Mouse (Mus musculus): Measurements from ENCODE around the gene Dennd5a. TPM values are rescaled to one million over a fixed set of nuclear protein-coding genes. Genes with fewer than 3 reads are reported as not detected.
A peak's percentile ranks its signal among the peaks of the same experiment; 100 is the strongest.

Dennd5a gene
- polyA plus RNA-seq, 1 experiment from 2014 or later, result 42.5 TPM

DNA sequence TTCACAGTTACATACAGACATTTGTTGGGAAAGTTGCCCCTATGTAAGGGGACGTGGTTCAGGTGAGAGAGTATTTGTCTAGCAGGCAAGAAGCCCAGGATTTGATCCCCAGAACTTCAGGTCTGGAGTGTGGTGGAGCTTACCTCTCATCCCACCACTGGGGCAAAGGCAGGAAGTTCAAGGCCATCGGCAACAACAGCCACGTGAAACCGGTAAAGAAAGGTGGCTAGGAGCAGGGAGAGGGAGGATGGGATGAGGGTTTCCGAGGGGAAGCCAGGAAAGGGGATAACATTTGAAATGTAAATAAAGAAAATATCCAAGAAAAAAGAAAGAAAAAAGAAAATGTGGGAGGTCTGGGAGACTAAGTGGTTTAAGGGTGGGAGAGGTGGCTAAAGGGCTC is 87.1 kb downstream of the Dennd5a start:
- WGBS, result 65% methylated on average over 5 of the region's 5 CpGs
- Histone ChIP-seq H3K4me3 (no peak overlapping the region), H3K9ac (no peak overlapping the region), H3K4me2 (no peak overlapping the region), H3K4me1 (replicated peaks) (peaks cover 5% of the 10 kb centered on the region), H3K27ac (no peak overlapping the region), H3K27me3 (no peaks in the 10 kb centered on the region), H3K9me3 (no peaks in the 10 kb centered on the region), H3K36me3 (no peaks in the 10 kb centered on the region)
- ATAC-seq (ENCODE audit: low FRiP score), result no peak

DNA sequence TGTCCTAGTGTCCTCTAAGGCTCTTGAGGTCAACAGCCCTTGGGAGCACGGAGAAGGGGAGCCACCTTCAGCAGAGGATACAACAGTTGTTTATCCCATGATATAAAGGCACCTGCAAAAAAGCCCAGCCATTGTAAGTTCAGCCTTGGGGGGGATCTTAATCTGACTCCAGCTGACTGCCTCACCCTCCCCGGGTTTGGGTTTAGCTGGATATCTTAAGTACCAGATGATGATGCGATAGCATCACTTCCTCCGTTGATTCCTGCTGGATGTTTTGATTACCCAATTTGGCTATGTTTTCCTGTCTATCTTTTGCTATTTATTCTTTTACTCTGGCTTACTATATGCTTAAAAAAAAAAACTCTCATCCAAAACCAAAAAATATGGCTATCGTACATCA is 89.0 kb downstream of the Dennd5a start:
- H3K27me3 ChIP-seq, result 0 out of 2 replicates have a peak, but pooled peaks cover 7% of the 10 kb centered on the region
- no peak overlapping the region for H3K9ac ChIP-seq
- H3K9me3 ChIP-seq, result no peaks in the 10 kb centered on the region
- no peak overlapping the region for H3K4me2 ChIP-seq
- H3K27ac ChIP-seq, result no peak overlapping the region
- peaks cover 5% of the 10 kb centered on the region for H3K4me1 ChIP-seq (replicated peaks)
- WGBS, result 87% methylated on average over 5 of the region's 5 CpGs
- ATAC-seq (ENCODE audit: low FRiP score), result no peak
- H3K4me3 ChIP-seq, result no peak overlapping the region
- no peaks in the 10 kb centered on the region for H3K36me3 ChIP-seq

DNA sequence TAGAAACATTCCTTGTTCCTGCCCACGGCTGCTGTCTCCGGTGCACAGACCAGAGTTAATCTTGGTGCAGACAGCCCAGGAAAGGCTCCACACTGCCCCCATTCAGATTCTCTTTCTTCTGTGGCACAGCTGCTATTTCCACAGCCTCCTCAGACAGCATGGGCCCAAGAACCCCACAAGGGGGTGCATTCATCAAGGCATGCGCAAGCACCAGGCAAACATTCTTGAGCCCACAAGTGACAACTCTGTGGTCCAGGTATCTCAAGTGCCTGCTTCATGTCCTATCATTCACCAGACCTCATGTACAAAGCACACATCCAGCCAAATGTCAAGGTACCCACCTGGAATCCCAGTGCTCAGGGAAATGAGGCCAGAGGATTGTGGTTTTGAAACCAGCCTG is 91.8 kb downstream of the Dennd5a start:
- Histone ChIP-seq H3K4me1 (replicated peaks) (peaks cover 20% of the 10 kb centered on the region), H3K27me3 (peaks cover 23% of the 10 kb centered on the region), H3K9ac (no peak overlapping the region), H3K36me3 (no peaks in the 10 kb centered on the region), H3K27ac (no peak overlapping the region), H3K4me2 (no peak overlapping the region), H3K9me3 (no peaks in the 10 kb centered on the region), H3K4me3 (no peak overlapping the region)
- ATAC-seq (ENCODE audit: low FRiP score), result no peak
- 21% methylated on average over 3 of the region's 3 CpGs for WGBS

DNA sequence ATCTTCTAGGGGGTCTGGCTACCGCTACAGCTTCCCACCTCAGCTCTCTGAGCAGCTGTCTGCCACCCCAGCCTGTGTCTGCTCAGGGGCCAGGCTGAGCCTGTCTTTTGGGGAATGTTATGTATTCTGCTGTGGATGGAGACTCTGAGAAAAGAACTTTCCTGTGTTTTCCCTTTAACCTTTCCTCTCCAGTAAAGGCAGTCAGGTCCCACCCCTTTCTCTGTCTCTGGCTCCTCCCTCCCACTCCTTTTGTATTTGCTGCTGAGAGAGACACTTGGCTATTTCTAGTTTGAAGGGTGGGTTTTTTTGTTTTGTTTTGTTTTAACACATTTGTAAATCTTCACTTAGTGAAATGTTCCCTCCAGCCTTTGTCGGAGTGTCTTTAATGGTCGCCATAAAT is 93.6 kb downstream of the Dennd5a start:
- H3K9ac ChIP-seq, result no peak overlapping the region
- H3K4me3 ChIP-seq, result no peak overlapping the region
- peaks cover 20% of the 10 kb centered on the region for H3K4me1 ChIP-seq (replicated peaks)
- no peak overlapping the region for H3K27ac ChIP-seq
- H3K4me2 ChIP-seq, result no peak overlapping the region
- no peaks in the 10 kb centered on the region for H3K36me3 ChIP-seq
- WGBS, result 27% methylated on average over 3 of the region's 3 CpGs
- no peaks in the 10 kb centered on the region for H3K9me3 ChIP-seq
- peaks cover 31% of the 10 kb centered on the region for H3K27me3 ChIP-seq
- ATAC-seq (ENCODE audit: low FRiP score), result no peak

DNA sequence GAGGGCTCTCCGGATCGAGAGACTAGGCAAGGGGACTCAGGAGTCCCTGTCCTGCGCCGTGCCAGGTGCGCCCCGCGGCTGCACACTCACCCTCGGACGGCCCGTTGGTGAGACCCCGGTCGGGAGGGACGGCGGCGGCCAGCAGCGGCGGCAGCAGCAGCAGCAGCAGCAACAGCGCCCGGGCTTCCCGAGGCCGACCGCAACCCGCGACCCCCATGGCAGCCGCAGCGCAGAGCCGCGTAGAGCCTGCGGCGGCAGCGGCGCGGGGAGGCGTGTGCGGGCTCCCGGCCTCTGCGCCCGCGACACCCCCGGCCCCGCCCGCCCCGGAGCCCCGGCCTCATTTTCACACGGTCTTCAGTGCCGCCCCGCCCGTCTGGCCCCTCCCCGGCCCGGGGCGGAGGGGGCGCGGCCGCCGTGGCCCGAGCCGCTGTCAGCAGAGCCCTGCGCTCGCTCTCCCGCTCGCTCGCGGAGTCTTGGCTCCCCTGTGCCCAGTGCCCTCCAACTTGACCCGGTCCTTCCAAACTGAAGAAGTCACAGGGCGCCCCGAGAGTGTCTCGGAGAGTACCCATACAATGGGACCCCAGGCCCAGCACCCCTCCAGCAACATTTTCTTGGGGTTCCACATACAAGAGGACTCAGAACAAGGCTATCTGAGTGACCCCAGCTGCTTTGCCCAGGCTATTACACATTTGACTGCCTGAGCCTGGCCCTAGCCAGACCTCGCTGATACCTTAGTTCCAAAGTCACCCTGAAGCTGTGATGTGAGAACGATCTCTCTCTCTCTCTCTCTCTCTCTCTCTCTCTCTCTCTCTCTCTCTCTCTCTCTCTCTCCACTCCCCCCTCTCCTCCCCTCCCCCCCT is 94.7 kb downstream of the Dennd5a start, which contains the start of gene Scube2:
Gene Scube2, minus strand, starts transcription at position 310 of the 860 bp plus-strand sequence.
- Histone ChIP-seq H3K4me1 (replicated peaks) (peaks cover 20% of the 10 kb centered on the region), H3K4me2 (peak within 1 kb of the TSS; percentile 78), H3K36me3 (no peaks in the 10 kb centered on the region), H3K9ac (peak within 1 kb of the TSS; percentile 79), H3K27ac (no peak within 1 kb of the TSS), H3K9me3 (no peaks in the 10 kb centered on the region), H3K27me3 (peaks cover 31% of the 10 kb centered on the region), H3K4me3 (peak within 1 kb of the TSS; percentile 60)
- 1% methylated on average over 48 of the region's 69 CpGs for WGBS
- peak; percentile 82 for ATAC-seq (ENCODE audit: low FRiP score)

DNA sequence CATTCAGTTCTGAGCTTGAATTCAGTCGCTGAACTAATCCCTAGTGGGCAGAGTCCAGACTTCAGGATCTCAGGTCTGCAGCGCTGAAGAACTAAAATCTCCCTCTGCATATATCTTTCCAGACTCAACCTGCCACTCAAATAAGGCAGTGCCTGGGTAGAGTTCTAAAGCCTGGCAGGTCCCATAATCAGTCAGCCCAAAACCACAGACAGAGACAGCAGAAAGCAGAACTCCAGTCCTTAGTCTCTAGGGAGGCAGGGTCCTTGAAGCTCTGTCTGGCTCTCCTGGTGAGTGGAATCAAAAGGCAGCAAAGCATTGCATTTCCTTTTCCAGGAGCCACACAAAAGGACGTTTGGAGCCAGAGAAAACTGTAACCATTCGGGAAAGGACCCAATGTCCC is 96.7 kb downstream of the Dennd5a start:
- H3K4me1 ChIP-seq (replicated peaks), result peaks cover 20% of the 10 kb centered on the region
- no peaks in the 10 kb centered on the region for H3K36me3 ChIP-seq
- whole genome bisulfite sequencing, result 16% methylated on average over 4 of the region's 4 CpGs
- H3K4me3 ChIP-seq, result no peak overlapping the region
- H3K9ac ChIP-seq, result no peak overlapping the region
- H3K9me3 ChIP-seq, result no peaks in the 10 kb centered on the region
- no peak overlapping the region for H3K4me2 ChIP-seq
- ATAC-seq (ENCODE audit: low FRiP score), result no peak
- H3K27ac ChIP-seq, result no peak overlapping the region
- H3K27me3 ChIP-seq, result peaks cover 31% of the 10 kb centered on the region

DNA sequence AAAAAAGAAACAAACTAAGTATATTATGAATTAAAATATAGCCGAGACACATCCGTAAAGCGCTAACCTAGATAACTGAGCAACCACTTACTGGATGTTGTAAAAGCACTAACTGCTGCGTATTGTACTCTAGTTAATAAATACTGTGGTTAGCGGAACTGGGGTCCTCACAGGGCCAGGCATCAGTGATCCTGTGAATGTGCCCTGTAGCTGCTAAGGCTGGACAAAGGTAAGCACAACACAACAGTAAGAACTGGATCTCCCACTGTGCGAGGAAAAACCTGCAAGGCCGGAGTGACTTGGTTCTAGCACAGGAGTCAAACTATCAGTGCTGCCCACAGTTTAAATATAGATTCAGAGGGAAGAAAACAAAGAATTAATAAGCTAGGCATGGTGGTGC is 100.1 kb downstream of the Dennd5a start:
- peaks cover 15% of the 10 kb centered on the region for H3K4me1 ChIP-seq (replicated peaks)
- no peak overlapping the region for H3K4me2 ChIP-seq
- H3K27me3 ChIP-seq, result peaks cover 24% of the 10 kb centered on the region
- no peaks in the 10 kb centered on the region for H3K36me3 ChIP-seq
- WGBS, result 91% methylated on average over 7 of the region's 7 CpGs
- H3K4me3 ChIP-seq, result no peak overlapping the region
- no peak overlapping the region for H3K9ac ChIP-seq
- ATAC-seq (ENCODE audit: low FRiP score), result no peak
- H3K9me3 ChIP-seq, result no peaks in the 10 kb centered on the region
- H3K27ac ChIP-seq, result no peak overlapping the region

DNA sequence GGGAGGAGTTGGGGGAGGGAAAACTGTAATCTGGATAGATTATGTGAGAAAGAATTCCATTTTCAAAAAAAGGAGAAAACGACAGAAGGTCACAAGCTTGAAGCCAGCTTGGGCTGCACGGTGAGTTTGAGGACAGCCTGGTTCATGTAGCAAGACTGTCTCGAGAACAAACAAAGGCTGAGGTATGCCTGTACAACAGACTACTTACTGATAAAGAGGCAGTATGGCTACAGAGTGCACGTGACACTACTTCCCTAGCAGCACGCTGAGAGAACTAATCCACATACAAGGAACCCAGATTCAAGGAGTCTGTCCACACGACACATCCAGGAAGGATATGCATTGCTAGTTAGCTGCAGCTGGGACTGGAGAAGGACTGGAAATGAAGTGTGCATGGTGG is 100.9 kb downstream of the Dennd5a start:
- Histone ChIP-seq H3K9ac (no peak overlapping the region), H3K4me2 (no peak overlapping the region), H3K27ac (no peak overlapping the region), H3K27me3 (peaks cover 16% of the 10 kb centered on the region), H3K4me1 (replicated peaks) (peaks cover 8% of the 10 kb centered on the region; the same call in 1 of the 2 replicates), H3K9me3 (no peaks in the 10 kb centered on the region), H3K4me3 (no peak overlapping the region), H3K36me3 (no peaks in the 10 kb centered on the region)
- 71% methylated on average over 6 of the region's 6 CpGs for WGBS
- no peak for ATAC-seq (ENCODE audit: low FRiP score)

DNA sequence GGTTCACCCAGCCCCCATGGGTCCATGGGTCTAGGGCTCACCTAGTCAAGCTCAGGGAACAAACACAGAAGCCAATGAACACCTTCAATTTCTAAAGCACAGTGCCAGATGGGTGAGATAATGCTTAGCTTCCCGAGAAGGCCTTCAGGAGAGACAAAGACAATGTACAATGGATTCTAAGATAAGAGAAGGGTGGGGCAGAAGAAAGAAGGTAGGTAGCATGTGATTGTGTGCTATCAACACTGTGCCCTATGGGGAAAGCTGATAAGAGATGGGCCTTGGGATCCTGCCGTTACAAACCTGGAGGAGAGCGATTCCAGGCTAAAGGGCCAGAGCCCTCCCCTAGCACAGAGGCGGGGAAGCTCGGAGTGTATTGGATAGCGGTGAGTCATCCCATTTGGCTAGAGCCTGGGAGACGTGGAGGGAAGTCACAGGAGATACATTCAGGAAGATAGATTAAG is 107.5 kb downstream of the Dennd5a start:
- Histone ChIP-seq H3K27me3 (0 out of 2 replicates have a peak, but pooled peaks cover 3% of the 10 kb centered on the region), H3K4me1 (replicated peaks) (peaks cover 23% of the 10 kb centered on the region), H3K4me2 (no peak overlapping the region), H3K27ac (no peak overlapping the region), H3K4me3 (no peak overlapping the region), H3K9me3 (no peaks in the 10 kb centered on the region), H3K36me3 (no peaks in the 10 kb centered on the region), H3K9ac (no peak overlapping the region)
- no peak for ATAC-seq (ENCODE audit: low FRiP score)
- 65% methylated on average over 7 of the region's 7 CpGs for WGBS

DNA sequence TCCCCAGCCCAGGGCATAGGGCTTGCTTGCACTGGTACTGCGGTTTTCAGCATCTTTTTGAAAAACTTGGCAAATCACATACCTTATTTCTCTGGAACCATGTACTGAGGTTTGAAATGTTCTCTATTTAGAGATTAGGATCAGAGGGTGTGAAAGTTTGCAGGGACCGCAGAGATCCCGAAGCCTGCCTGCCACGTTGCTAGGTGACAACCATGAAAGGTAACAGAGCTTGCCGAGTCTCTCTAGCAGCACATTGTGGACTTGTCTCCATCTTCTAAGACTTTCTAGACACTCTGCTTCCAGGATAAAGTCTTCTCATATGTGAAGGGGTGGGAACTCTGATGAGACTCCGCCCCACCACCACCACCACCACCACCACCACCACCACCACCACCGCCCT is 108.3 kb downstream of the Dennd5a start:
- no peak overlapping the region for H3K4me2 ChIP-seq
- 70% methylated on average over 7 of the region's 7 CpGs for WGBS
- no peak overlapping the region for H3K9ac ChIP-seq
- 0 out of 2 replicates have a peak, but pooled peaks cover 3% of the 10 kb centered on the region for H3K27me3 ChIP-seq
- no peak overlapping the region for H3K27ac ChIP-seq
- no peak for ATAC-seq (ENCODE audit: low FRiP score)
- no peaks in the 10 kb centered on the region for H3K9me3 ChIP-seq
- H3K36me3 ChIP-seq, result no peaks in the 10 kb centered on the region
- H3K4me3 ChIP-seq, result no peak overlapping the region
- peaks cover 23% of the 10 kb centered on the region for H3K4me1 ChIP-seq (replicated peaks)

DNA sequence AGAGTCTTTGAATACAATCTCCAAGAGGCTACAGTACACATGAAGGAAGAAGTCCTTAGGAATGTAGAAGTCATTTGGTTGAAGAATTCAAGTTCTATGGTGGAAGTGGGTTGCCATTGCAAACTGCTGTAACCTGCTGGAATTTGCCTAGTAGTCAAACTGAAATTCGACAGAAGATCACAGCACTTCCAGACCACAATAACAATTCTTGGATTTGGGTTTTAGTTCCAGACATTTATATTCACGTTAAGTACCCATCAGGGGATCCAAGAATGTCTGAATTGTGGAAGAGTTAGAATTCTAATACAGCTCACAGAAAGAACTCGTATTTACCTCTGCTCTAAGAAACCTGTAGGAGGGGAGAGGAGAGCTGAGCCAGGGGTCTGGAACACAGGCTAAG is 109.7 kb downstream of the Dennd5a start:
- no peak for ATAC-seq (ENCODE audit: low FRiP score)
- 20% methylated on average over 3 of the region's 3 CpGs for WGBS
- Histone ChIP-seq H3K9me3 (no peaks in the 10 kb centered on the region), H3K4me3 (no peak overlapping the region), H3K4me1 (replicated peaks) (peaks cover 23% of the 10 kb centered on the region), H3K4me2 (no peak overlapping the region), H3K36me3 (no peaks in the 10 kb centered on the region), H3K27me3 (0 out of 2 replicates have a peak, but pooled peaks cover 3% of the 10 kb centered on the region), H3K9ac (no peak overlapping the region), H3K27ac (no peak overlapping the region)

DNA sequence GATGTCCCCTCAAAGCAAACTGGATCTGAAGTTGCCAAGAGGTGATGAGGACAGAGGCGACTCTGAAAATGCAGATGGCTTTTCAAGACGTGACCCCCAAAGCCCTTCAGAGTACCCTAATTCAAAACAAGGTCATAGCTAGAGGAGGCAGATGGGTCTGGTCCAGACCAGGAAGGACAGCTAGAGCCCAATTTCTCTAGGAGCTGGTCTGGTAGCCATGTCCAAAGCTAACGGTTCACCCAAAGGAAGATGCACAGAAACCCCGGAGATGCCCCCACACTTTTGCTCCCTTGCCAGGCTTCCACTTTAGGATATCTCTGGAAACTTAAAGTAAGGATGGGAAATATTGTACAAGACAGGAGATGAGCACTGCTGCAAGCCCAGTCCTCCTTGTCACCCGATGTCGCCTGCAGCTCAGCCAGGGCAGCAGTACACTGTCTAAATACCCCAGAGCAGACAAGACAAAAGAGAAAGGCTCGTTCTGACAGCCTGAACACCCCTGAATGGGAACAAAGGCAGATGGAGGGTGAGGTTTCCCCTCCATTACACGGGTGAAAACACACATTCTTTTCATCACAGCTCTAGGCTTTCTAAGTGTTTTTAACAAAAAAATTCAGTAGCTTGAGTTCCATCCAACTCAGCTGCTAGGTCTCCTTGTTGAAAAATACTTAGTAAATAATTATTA is 110.4 kb downstream of the Dennd5a start:
- Histone ChIP-seq H3K27me3 (0 out of 2 replicates have a peak, but pooled peaks cover 3% of the 10 kb centered on the region), H3K36me3 (no peaks in the 10 kb centered on the region), H3K4me3 (no peak overlapping the region), H3K4me2 (no peak overlapping the region), H3K9ac (no peak overlapping the region), H3K27ac (0 out of 2 replicates have a peak overlapping the region, but pooled peaks have one; percentile 4), H3K9me3 (no peaks in the 10 kb centered on the region), H3K4me1 (replicated peaks) (peaks cover 23% of the 10 kb centered on the region)
- ATAC-seq (ENCODE audit: low FRiP score), result no peak
- 21% methylated on average over 8 of the region's 8 CpGs for WGBS

Data from hindbrain, embryonic 13.5 days (tissue).